8 mouse cellular contexts compared by ENCODE assay signal in genomic region chr2:57238614-57239165, GRCm38 (mm10). TPM values are rescaled to one million over a fixed set of nuclear protein-coding genes. Genes with fewer than 3 reads are reported as not detected.
A peak's percentile ranks its signal among the peaks of the same experiment; 100 is the strongest.
DNase-seq lines count a peak whose midpoint lies in the region; ATAC-seq and TF ChIP-seq lines count a peak whose summit lies in the region.

No protein-coding gene starts in this region.

- H3K9me3 ChIP-seq in kidney, embryonic 14.5 days (ENCODE audit: control insufficient read depth, low read length), result no peaks in the 10 kb centered on the region
- H3K9me3 ChIP-seq in MEL (replicated peaks; ENCODE audit: insufficient read depth, low read length), result no peaks in the 10 kb centered on the region
- H3K9me3 ChIP-seq in forebrain, embryonic 10.5 days, result no peaks in the 10 kb centered on the region
- H3K9me3 ChIP-seq in midbrain, embryonic 15.5 days, result no peaks in the 10 kb centered on the region

- no peaks in the 10 kb centered on the region for H3K36me3 ChIP-seq in kidney, embryonic 14.5 days (ENCODE audit: control insufficient read depth, insufficient read depth, low read length)
- peaks cover 0 to 15% of the 10 kb centered on the region in 2 experiments; a peak in 2 of 4 replicates for H3K36me3 ChIP-seq in MEL (ENCODE audit: control insufficient read depth in 1 of 2, insufficient read depth in 2 of 2, low read length in 2 of 2)
- no peaks in the 10 kb centered on the region for H3K36me3 ChIP-seq in forebrain, embryonic 10.5 days (replicated peaks)
- H3K36me3 ChIP-seq in midbrain, embryonic 15.5 days (replicated peaks), result no peaks in the 10 kb centered on the region

- H3K9ac ChIP-seq in kidney, embryonic 14.5 days (ENCODE audit: low read depth, low read length), result peak overlapping the region; percentile 80
- H3K9ac ChIP-seq in MEL (ENCODE audit: control insufficient read depth, low read depth, low read length, poor library complexity, severe bottlenecking), result peak overlapping the region; percentile 91
- peak overlapping the region; percentile 81 for H3K9ac ChIP-seq in midbrain, embryonic 15.5 days

- no peak for TF ChIP-seq RAD21 in MEL (IDR thresholded peaks at IDR 0.05; ENCODE audit: low read depth, low read length)

- no peak for ATAC-seq in kidney, embryonic 14.5 days (ENCODE audit: low FRiP score, low TSS enrichment)
- ATAC-seq in midbrain, embryonic 15.5 days (replicated peaks), result no peak

- peak overlapping the region; percentile 93 for H3K4me2 ChIP-seq in kidney, embryonic 14.5 days (replicated peaks; ENCODE audit: low read depth, low read length)
- H3K4me2 ChIP-seq in midbrain, embryonic 15.5 days, result peak overlapping the region; percentile 98

- 2% methylated on average over 17 of the region's 17 CpGs for WGBS in kidney, embryonic 14.5 days
- 1% methylated on average over 17 of the region's 17 CpGs for WGBS in forebrain, embryonic 10.5 days
- WGBS in midbrain, embryonic 15.5 days, result 4% methylated on average over 17 of the region's 17 CpGs

- DNase-seq in kidney, adult 8-10 months, result no peak
- peak; percentile 86 for DNase-seq in MEL (ENCODE audit: low read depth, low spot score)
- no peak for DNase-seq in forebrain, embryonic 10.5 days (ENCODE audit: extremely low spot score, low spot score)
- peak; percentile 18 to 52 for DNase-seq in kidney, postnatal 25 days
- DNase-seq in thymus, postnatal 36 days, result peak; percentile 78 to 81
- DNase-seq in cerebellum, adult 9-11 months, result no peak

- H3K4me1 ChIP-seq in kidney, embryonic 14.5 days (ENCODE audit: control insufficient read depth, insufficient read depth, low read length), result peaks cover 5% of the 10 kb centered on the region; the same call in 1 of the 2 replicates
- H3K4me1 ChIP-seq in MEL (ENCODE audit: control insufficient read depth in 1 of 2, insufficient read depth in 2 of 2, low read length in 2 of 2), result peaks cover 0 to 6% of the 10 kb centered on the region in 2 experiments; a peak in 2 of 4 replicates
- peaks cover 27% of the 10 kb centered on the region for H3K4me1 ChIP-seq in forebrain, embryonic 10.5 days
- peaks cover 14% of the 10 kb centered on the region for H3K4me1 ChIP-seq in midbrain, embryonic 15.5 days

- no peak for TF ChIP-seq CTCF in MEL (IDR thresholded peaks at IDR 0.05 in 2 of 3, conservative IDR thresholded peaks at IDR 0.05 in 1 of 3; ENCODE audit: control insufficient read depth in 1 of 3, insufficient read depth in 1 of 3, low read depth in 2 of 3, low read length in 3 of 3, poor library complexity in 1 of 3, severe bottlenecking in 1 of 3)

- no peak overlapping the region for H3K27ac ChIP-seq in kidney, embryonic 14.5 days (ENCODE audit: low read depth, low read length)
- H3K27ac ChIP-seq in MEL (ENCODE audit: control insufficient read depth, low read depth, low read length), result peak overlapping the region; percentile 85
- peak overlapping the region; percentile 93 for H3K27ac ChIP-seq in forebrain, embryonic 10.5 days
- H3K27ac ChIP-seq in midbrain, embryonic 15.5 days, result 0 out of 2 replicates have a peak overlapping the region, but pooled peaks have one; percentile 17

- H3K4me3 ChIP-seq in kidney, embryonic 14.5 days (ENCODE audit: low read length), result peak overlapping the region; percentile 75
- peak overlapping the region; percentile 72 to 84 for H3K4me3 ChIP-seq in MEL (ENCODE audit: control insufficient read depth in 1 of 2, insufficient read depth in 1 of 2, low read depth in 2 of 2, low read length in 2 of 2)
- peak overlapping the region; percentile 73 for H3K4me3 ChIP-seq in forebrain, embryonic 10.5 days
- H3K4me3 ChIP-seq in midbrain, embryonic 15.5 days, result peak overlapping the region; percentile 79

- no peak for TF ChIP-seq POLR2A in MEL (IDR thresholded peaks at IDR 0.05; ENCODE audit: control insufficient read depth in 1 of 2, insufficient read depth in 1 of 2, low read depth in 1 of 2, low read length in 2 of 2, poor library complexity in 1 of 2)

- H3K79me2 ChIP-seq in MEL (ENCODE audit: control insufficient read depth, insufficient read depth, low read length, poor library complexity), result peaks cover 15% of the 10 kb centered on the region

- no peaks in the 10 kb centered on the region for H3K27me3 ChIP-seq in kidney, embryonic 14.5 days (ENCODE audit: control insufficient read depth, insufficient read depth, low read length)
- no peaks in the 10 kb centered on the region for H3K27me3 ChIP-seq in MEL (ENCODE audit: control insufficient read depth in 1 of 2, insufficient read depth in 2 of 2, low read length in 2 of 2)
- H3K27me3 ChIP-seq in forebrain, embryonic 10.5 days (ENCODE audit: poor library complexity, severe bottlenecking), result peaks cover 11% of the 10 kb centered on the region; the same call in 1 of the 2 replicates
- peaks cover 6% of the 10 kb centered on the region; the same call in 1 of the 2 replicates for H3K27me3 ChIP-seq in midbrain, embryonic 15.5 days (replicated peaks)

- TF ChIP-seq EP300 in MEL (IDR thresholded peaks at IDR 0.05; ENCODE audit: low read depth in 1 of 2, low read length in 2 of 2), result no peak

TF ChIP-seq in MEL, 35 proteins besides CTCF, POLR2A, EP300 and RAD21:
- TF ChIP-seq MAFK (IDR thresholded peaks at IDR 0.05; ENCODE audit: borderline replicate concordance, low read depth, low read length) (no peak), MXI1 (IDR thresholded peaks at IDR 0.05; ENCODE audit: low read depth, low read length) (no peak), ZKSCAN1 (IDR thresholded peaks at IDR 0.05; ENCODE audit: low read depth, low read length) (no peak), ZC3H11A (IDR thresholded peaks at IDR 0.05; ENCODE audit: low read depth, low read length) (no peak), MAZ (IDR thresholded peaks at IDR 0.05; ENCODE audit: low read depth, low read length) (no peak), ETS1 (IDR thresholded peaks at IDR 0.05; ENCODE audit: low read depth, low read length) (0 out of 2 replicates have a peak, but pooled peaks have one; percentile 35), ZMIZ1 (IDR thresholded peaks at IDR 0.05; ENCODE audit: low read depth, low read length) (no peak), POLR2AphosphoS2 (IDR thresholded peaks at IDR 0.05; ENCODE audit: low read length) (no peak), GABPA (IDR thresholded peaks at IDR 0.05; ENCODE audit: low read depth, low read length) (no peak), BHLHE40 (IDR thresholded peaks at IDR 0.05; ENCODE audit: borderline replicate concordance, low read depth, low read length) (no peak), GATA1 (IDR thresholded peaks at IDR 0.05; ENCODE audit: low read depth, low read length) (no peak), E2F4 (IDR thresholded peaks at IDR 0.05; ENCODE audit: borderline replicate concordance, low read depth, low read length) (peak; percentile 91), CHD2 (IDR thresholded peaks at IDR 0.05; ENCODE audit: low read length) (no peak), MYC (IDR thresholded peaks at IDR 0.05; ENCODE audit: low read depth, low read length) (no peak), MAX (IDR thresholded peaks at IDR 0.05; ENCODE audit: low read length) (peak; percentile 36; the same call in 1 of the 2 replicates), NELFE (IDR thresholded peaks at IDR 0.05; ENCODE audit: low read depth, low read length) (no peak), USF1 (IDR thresholded peaks at IDR 0.05; ENCODE audit: low read depth, low read length) (no peak), UBTF (IDR thresholded peaks at IDR 0.05; ENCODE audit: borderline replicate concordance, insufficient read depth, low read depth, low read length) (no peak), ZNF384 (IDR thresholded peaks at IDR 0.05; ENCODE audit: low read depth, low read length) (no peak), JUND (IDR thresholded peaks at IDR 0.05; ENCODE audit: low read depth, low read length) (no peak), MYB (IDR thresholded peaks at IDR 0.05; ENCODE audit: low read depth, low read length) (no peak), MEF2A (IDR thresholded peaks at IDR 0.05; ENCODE audit: extremely low read depth, insufficient replicate concordance, low read depth, low read length, poor library complexity, severe bottlenecking) (no peak), HCFC1 (IDR thresholded peaks at IDR 0.05; ENCODE audit: low read depth, low read length) (no peak), SMC3 (IDR thresholded peaks at IDR 0.05; ENCODE audit: low read depth, low read length) (no peak)

RNA-seq across cellular contexts. Expression of gene Gpd2, which starts 1.3 kb away (rescaled TPM):
- 12.0 and 19.7 TPM in 2 replicates for polyA plus RNA-seq in kidney, embryonic 14.5 days (2014; fragmentation: Nextera tagmentation; extraction: Ambion mirVana)
- total RNA-seq in MEL (2012; rRNA removed), result 16.9 and 20.3 TPM in 2 replicates
- polyA plus RNA-seq in MEL (2012; ENCODE audit: insufficient read depth in 1 of 2, insufficient read length in 2 of 2, low read depth in 1 of 2, low replicate concordance in 2 of 2, missing spikeins in 1 of 2), result 10 to 100 TPM; 24.6 to 72.8 TPM
- 37.5 and 39.5 TPM in 2 replicates for polyA plus RNA-seq in forebrain, embryonic 10.5 days (2016; fragmentation: Nextera tagmentation; extraction: Ambion mirVana)
- 19.5 and 20.5 TPM in 2 replicates for polyA plus RNA-seq in midbrain, embryonic 15.5 days (2015; fragmentation: Nextera tagmentation; extraction: Ambion mirVana)

Comparison
In these comparisons a context has a peak if more than half of its experiments do, and no peak if none do; other contexts are left out.
1. DNase-seq: peak in MEL (single experiment), kidney, postnatal 25 days (2 of 2) and thymus, postnatal 36 days (2 of 2); none in kidney, adult 8-10 months (0 of 2), forebrain, embryonic 10.5 days (single experiment) and cerebellum, adult 9-11 months (single experiment).
2. Peak in every context shown above with its lines, with median percentiles within 50 percentile points of each other: H3K4me3 ChIP-seq and H3K9ac ChIP-seq.